Mouse (Mus musculus): ENCODE measurements at regions not wholly inside any gene's neighbourhood (a gene's known extent, or its start where the extent isn't known, plus 50 kb on each side); places are given as distances from the start of the nearest gene placed in this dataset.

DNA sequence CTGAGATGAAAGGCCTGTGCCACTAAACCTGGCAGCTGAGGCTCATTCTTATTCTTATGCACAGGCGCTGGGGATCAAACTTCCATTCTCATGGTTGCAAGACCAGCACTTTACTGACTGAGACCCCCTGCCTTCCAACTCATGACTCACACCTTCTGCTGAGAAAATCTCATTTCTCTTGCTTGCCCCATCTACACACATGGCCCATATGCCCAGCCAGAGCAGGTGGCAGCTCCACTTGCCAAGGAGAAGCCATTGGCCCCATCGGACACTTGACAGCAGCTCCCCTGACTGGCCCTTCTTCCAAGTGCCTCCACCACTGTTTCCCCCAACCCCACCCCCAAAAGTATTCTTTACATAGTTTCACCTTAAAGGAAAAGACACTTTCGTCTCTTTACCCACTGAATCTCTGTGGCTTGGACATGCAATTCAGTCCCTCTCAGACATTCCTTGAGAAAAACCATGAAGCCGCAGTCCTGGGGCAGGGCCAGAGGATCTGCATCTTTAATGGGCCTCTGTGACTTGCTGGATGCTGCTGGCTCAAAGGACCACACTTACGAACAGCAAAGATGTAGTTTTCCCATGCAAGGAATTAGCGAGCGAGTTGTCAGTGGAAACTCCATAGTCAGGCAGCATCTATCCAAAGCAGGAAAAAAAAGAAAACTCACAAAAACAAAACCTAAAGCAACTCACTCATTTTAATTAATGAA, 270.3 kb upstream of the Tle3 start:
- ATAC-seq (ENCODE audit: extremely low read depth, insufficient number of reproducible peaks, low FRiP score, poor library complexity, severe bottlenecking), result no peak
- no peaks in the 10 kb centered on the region for H3K27me3 ChIP-seq (ENCODE audit: insufficient read depth, low read length)
- no peak for DNase-seq (ENCODE audit: low spot score)
- H3K9me3 ChIP-seq (replicated peaks), result no peaks in the 10 kb centered on the region
- no peak overlapping the region for H3K4me3 ChIP-seq (ENCODE audit: low read depth, low read length)
- no peaks in the 10 kb centered on the region for H3K4me1 ChIP-seq (ENCODE audit: insufficient read depth, low read depth, low read length)
- no peak for TF ChIP-seq POLR2AphosphoS5 (IDR thresholded peaks at IDR 0.05; ENCODE audit: insufficient replicate concordance, low read depth, low read length)
- no peak for TF ChIP-seq GATA1 (IDR thresholded peaks at IDR 0.05; ENCODE audit: borderline replicate concordance, low read length)
- TF ChIP-seq CTCF (IDR thresholded peaks at IDR 0.05; ENCODE audit: low read depth, low read length), result no peak
- H3K36me3 ChIP-seq (replicated peaks), result no peaks in the 10 kb centered on the region

DNA sequence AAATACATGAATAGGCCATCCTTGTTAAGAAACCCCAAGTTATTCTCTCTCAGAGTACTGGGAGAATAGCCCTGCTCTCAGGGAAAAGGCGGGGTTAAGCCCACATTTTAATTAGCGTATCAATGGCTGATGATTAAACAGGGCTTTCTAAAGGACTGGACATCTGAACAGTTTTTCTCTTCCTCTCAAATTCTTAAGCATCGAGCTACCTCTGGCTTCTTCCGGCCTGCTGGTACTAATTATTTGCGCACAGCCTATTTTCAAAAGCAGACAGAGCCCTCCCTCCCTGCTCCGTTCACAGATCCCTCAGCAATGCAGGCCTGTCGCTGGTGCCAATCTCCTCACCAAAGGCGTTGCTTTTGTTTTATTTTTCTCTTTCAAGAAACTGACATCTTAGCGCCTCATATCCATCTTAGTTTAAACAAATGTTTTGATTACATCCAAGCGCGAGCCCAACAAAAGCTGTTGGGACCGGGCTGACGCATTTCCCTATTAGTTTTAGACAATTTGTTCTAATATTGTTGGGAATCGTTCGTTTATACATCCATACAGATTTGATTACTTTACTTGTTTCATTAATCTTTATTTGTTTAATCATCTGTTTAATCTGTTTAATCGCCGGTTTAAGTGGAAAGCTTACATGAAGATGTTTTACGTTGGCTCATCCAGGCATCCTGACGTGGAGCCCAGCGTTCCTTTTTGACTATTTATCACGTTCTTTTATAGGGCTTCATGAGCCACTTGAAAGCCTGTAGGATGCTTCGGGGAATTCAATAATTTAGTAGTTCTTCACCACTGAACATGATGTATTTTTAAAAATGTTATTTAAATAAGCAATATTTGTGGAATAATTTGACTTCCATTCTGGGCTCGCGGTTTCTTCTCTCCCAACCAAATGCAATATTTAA, 269.5 kb upstream of the Tle3 start:
- ATAC-seq (ENCODE audit: extremely low read depth, insufficient number of reproducible peaks, low FRiP score, poor library complexity, severe bottlenecking), result no peak
- DNase-seq (ENCODE audit: low spot score), result no peak
- Histone ChIP-seq H3K9me3 (replicated peaks) (no peaks in the 10 kb centered on the region), H3K36me3 (replicated peaks) (no peaks in the 10 kb centered on the region), H3K4me3 (ENCODE audit: low read depth, low read length) (no peak overlapping the region), H3K4me1 (ENCODE audit: insufficient read depth, low read depth, low read length) (no peaks in the 10 kb centered on the region), H3K27me3 (ENCODE audit: insufficient read depth, low read length) (peaks cover 2% of the 10 kb centered on the region; the same call in 1 of the 2 replicates)
- TF ChIP-seq GATA1 (IDR thresholded peaks at IDR 0.05; ENCODE audit: borderline replicate concordance, low read length), result no peak
- TF ChIP-seq TAL1 (conservative IDR thresholded peaks at IDR 0.05; ENCODE audit: low read depth, low read length), result no peak
- TF ChIP-seq CTCF (IDR thresholded peaks at IDR 0.05; ENCODE audit: low read depth, low read length), result no peak
- TF ChIP-seq GATA2 (IDR thresholded peaks at IDR 0.05; ENCODE audit: borderline replicate concordance, low read depth, low read length), result no peak
- TF ChIP-seq POLR2AphosphoS5 (IDR thresholded peaks at IDR 0.05; ENCODE audit: insufficient replicate concordance, low read depth, low read length), result no peak

DNA sequence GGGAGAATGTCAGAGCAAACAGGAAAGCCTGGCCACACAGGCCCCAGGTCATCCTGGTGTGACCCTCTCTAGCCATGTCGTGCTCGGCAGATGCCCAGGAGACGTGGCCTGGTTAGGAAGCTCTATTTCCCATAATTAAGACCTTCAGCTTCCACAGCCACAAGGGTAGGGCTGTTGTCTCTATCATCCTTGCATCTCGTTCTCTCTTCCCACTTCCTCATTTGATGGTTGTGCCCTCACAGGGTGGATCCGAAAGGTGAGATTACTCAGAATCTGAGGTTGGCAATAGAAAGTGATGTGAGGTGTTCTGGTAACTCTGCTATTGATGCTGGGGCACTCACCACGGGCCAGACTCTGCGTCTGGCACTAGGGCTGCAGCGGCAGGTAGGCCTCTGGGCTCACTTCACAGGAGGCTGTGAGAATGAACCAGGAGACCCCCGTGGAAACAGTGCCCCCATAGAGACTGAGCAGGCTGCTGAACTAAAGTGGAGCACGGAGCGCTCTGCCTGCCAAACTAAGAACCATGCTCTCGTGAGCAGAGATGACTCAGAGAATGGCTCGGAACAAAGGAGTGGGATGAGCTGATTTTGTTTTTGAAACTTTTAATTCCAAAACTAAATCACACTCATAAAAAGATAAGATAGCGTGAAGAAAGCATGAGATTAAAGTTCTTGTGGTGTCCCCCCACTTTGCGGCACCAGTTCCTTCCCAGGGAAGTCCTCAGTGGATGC, 266.5 kb upstream of the Tle3 start:
- DNase-seq (ENCODE audit: low spot score) (no peak), ATAC-seq (ENCODE audit: extremely low read depth, insufficient number of reproducible peaks, low FRiP score, poor library complexity, severe bottlenecking) (no peak)
- TF ChIP-seq CTCF (IDR thresholded peaks at IDR 0.05; ENCODE audit: low read depth, low read length), result no peak
- Histone ChIP-seq H3K4me3 (ENCODE audit: low read depth, low read length) (no peak overlapping the region), H3K9me3 (replicated peaks) (no peaks in the 10 kb centered on the region), H3K36me3 (replicated peaks) (no peaks in the 10 kb centered on the region), H3K27me3 (ENCODE audit: insufficient read depth, low read length) (peaks cover 2% of the 10 kb centered on the region; the same call in 1 of the 2 replicates), H3K4me1 (ENCODE audit: insufficient read depth, low read depth, low read length) (no peaks in the 10 kb centered on the region)

DNA sequence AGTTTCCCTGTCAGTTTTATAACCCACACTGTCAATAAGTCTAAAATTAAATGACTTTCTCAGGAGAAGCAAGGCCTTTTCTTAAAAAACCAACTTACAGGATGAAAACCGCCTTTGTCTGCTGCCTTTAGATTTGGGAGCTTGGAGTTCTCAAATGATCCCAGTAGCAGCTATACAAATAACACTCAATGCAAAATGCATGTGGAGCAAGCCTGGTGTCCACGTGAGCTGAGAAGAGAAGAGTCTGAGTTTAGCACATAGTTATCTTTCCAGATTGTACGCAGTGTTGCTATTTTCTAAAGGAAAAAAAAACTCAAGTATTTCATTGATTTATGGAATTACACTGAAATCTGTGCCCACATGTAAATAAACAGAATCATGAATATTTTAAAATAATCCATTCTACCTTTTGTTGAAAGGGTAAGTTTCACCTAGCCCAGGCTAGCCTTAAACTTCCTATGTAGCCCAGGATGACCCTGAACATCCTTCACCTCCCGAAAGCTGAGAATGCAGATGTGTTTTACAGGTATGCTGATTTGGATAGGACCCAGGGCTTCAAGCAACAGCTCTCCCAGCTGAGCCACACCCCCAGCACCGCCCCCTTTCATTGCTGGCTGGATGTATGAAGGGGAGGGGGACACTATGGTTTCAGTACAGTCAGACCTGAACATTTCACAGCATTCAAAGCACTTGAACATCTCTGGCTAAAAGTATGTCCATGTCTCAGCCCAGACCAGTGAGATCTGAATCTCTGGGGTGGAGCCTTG, 262.5 kb upstream of the Tle3 start:
- TF ChIP-seq TAL1 (conservative IDR thresholded peaks at IDR 0.05; ENCODE audit: low read depth, low read length) (no peak), POLR2AphosphoS5 (IDR thresholded peaks at IDR 0.05; ENCODE audit: insufficient replicate concordance, low read depth, low read length) (no peak), CTCF (IDR thresholded peaks at IDR 0.05; ENCODE audit: low read depth, low read length) (no peak), GATA1 (IDR thresholded peaks at IDR 0.05; ENCODE audit: borderline replicate concordance, low read length) (no peak), GATA2 (IDR thresholded peaks at IDR 0.05; ENCODE audit: borderline replicate concordance, low read depth, low read length) (no peak)
- peaks cover 2% of the 10 kb centered on the region; the same call in 1 of the 2 replicates for H3K27me3 ChIP-seq (ENCODE audit: insufficient read depth, low read length)

DNA sequence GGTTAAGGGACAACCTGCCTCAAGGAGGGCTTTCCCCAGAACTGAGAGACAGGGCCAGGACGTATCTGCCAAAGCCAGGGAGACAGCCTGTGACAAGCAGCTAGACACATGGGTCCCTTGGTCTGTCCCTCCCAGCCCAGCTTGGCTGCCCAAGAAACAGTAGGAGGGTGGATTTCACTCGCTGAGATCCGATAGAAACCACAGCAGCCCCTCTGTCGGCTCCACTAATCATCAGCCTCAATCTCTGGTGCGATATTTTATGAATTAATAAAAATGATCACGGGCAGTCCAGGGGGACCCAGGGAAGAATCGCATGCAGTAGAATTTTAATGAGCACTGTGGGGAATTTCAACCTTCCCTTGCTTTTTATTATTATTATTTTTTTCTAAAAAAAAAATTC, 261.0 kb upstream of the Tle3 start:
- no peaks in the 10 kb centered on the region for H3K36me3 ChIP-seq (replicated peaks)
- no peak for ATAC-seq (ENCODE audit: extremely low read depth, insufficient number of reproducible peaks, low FRiP score, poor library complexity, severe bottlenecking)
- TF ChIP-seq TAL1 (conservative IDR thresholded peaks at IDR 0.05; ENCODE audit: low read depth, low read length) (no peak), GATA2 (IDR thresholded peaks at IDR 0.05; ENCODE audit: borderline replicate concordance, low read depth, low read length) (no peak), GATA1 (IDR thresholded peaks at IDR 0.05; ENCODE audit: borderline replicate concordance, low read length) (no peak), POLR2AphosphoS5 (IDR thresholded peaks at IDR 0.05; ENCODE audit: insufficient replicate concordance, low read depth, low read length) (no peak), CTCF (IDR thresholded peaks at IDR 0.05; ENCODE audit: low read depth, low read length) (no peak)
- no peak for DNase-seq (ENCODE audit: low spot score)
- no peaks in the 10 kb centered on the region for H3K9me3 ChIP-seq (replicated peaks)
- peaks cover 2% of the 10 kb centered on the region; the same call in 1 of the 2 replicates for H3K27me3 ChIP-seq (ENCODE audit: insufficient read depth, low read length)
- no peaks in the 10 kb centered on the region for H3K4me1 ChIP-seq (ENCODE audit: insufficient read depth, low read depth, low read length)
- no peak overlapping the region for H3K4me3 ChIP-seq (ENCODE audit: low read depth, low read length)

More for the DNA sequence above, 262.5 kb upstream of the Tle3 start:
- H3K9me3 ChIP-seq (replicated peaks), result no peaks in the 10 kb centered on the region
- no peak overlapping the region for H3K4me3 ChIP-seq (ENCODE audit: low read depth, low read length)
- H3K36me3 ChIP-seq (replicated peaks), result no peaks in the 10 kb centered on the region
- DNase-seq (ENCODE audit: low spot score) (no peak), ATAC-seq (ENCODE audit: extremely low read depth, insufficient number of reproducible peaks, low FRiP score, poor library complexity, severe bottlenecking) (no peak)
- no peaks in the 10 kb centered on the region for H3K4me1 ChIP-seq (ENCODE audit: insufficient read depth, low read depth, low read length)
